Mouse (Mus musculus): ENCODE measurements around the gene Mob3a. TPM values are rescaled to one million over a fixed set of nuclear protein-coding genes. Genes with fewer than 3 reads are reported as not detected.

Mob3a gene
- polyA plus RNA-seq, 1 experiment from 2014 or later, result 52.7 TPM

DNA sequence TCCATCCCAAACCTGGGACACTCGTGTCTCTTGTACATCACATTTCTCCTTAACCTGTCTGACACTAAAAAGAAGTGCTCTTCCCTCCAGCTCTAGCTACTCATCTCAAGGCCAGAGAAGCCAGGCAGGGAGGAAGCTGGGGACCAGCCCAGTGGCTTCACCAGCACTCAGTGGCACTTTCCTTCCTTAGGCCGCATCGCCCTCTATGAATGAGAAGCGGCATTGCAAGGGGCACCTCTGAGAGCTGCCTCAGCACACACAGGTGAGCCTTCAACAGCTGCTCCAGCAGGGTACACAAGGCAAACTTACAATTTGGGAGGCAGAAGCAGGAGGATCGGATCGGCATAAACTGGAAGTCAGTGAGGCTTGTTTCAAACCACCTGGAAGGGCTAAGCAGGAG, 17.6 kb downstream of the Mob3a start:
- no peak overlapping the region for H3K4me2 ChIP-seq
- H3K9ac ChIP-seq (ENCODE audit: low read length), result no peak overlapping the region
- peaks cover 12% of the 10 kb centered on the region for H3K36me3 ChIP-seq (ENCODE audit: control insufficient read depth, insufficient read depth, low read length)
- H3K9me3 ChIP-seq (ENCODE audit: control insufficient read depth, low read length), result no peaks in the 10 kb centered on the region
- H3K4me3 ChIP-seq (ENCODE audit: low read depth, low read length), result no peak overlapping the region
- H3K27ac ChIP-seq (ENCODE audit: low read depth, low read length), result no peak overlapping the region
- ATAC-seq (ENCODE audit: low FRiP score), result no peak
- DNase-seq (ENCODE audit: low spot score, missing footprints), result no peak
- no peaks in the 10 kb centered on the region for H3K27me3 ChIP-seq (ENCODE audit: control insufficient read depth, insufficient read depth, low read length)
- peaks cover under 1% of the 10 kb centered on the region; the same call in 1 of the 2 replicates for H3K4me1 ChIP-seq (ENCODE audit: control insufficient read depth, insufficient read depth, low read length)
- WGBS, result 57% methylated on average over 6 of the region's 6 CpGs

- peaks cover 12% of the 10 kb centered on the region for H3K36me3 ChIP-seq (ENCODE audit: control insufficient read depth, insufficient read depth, low read length)
Observed at GRCm38 (mm10) chr10:80683647-80684046, 18.1 kb downstream of the Mob3a start.

GRCm38 (mm10) chr10:80682003-80682402, 19.8 kb downstream of the Mob3a start:
- H3K27me3 ChIP-seq (ENCODE audit: control insufficient read depth, insufficient read depth, low read length), result no peaks in the 10 kb centered on the region
- H3K27ac ChIP-seq (ENCODE audit: low read depth, low read length), result no peak overlapping the region
- 94% methylated on average over 6 of the region's 6 CpGs for WGBS
- H3K4me2 ChIP-seq, result no peak overlapping the region
- no peak for DNase-seq (ENCODE audit: low spot score, missing footprints)
- peaks cover 16% of the 10 kb centered on the region for H3K4me1 ChIP-seq (ENCODE audit: control insufficient read depth, insufficient read depth, low read length)
- H3K4me3 ChIP-seq (ENCODE audit: low read depth, low read length), result no peak overlapping the region
- no peak overlapping the region for H3K9ac ChIP-seq (ENCODE audit: low read length)
- ATAC-seq (ENCODE audit: low FRiP score), result no peak
- H3K9me3 ChIP-seq (ENCODE audit: control insufficient read depth, low read length), result no peaks in the 10 kb centered on the region
- peaks cover 12% of the 10 kb centered on the region for H3K36me3 ChIP-seq (ENCODE audit: control insufficient read depth, insufficient read depth, low read length)

More at GRCm38 (mm10) chr10:80683647-80684046, 18.1 kb downstream of the Mob3a start:
- no peaks in the 10 kb centered on the region for H3K27me3 ChIP-seq (ENCODE audit: control insufficient read depth, insufficient read depth, low read length)
- no peak overlapping the region for H3K4me2 ChIP-seq
- no peak for ATAC-seq (ENCODE audit: low FRiP score)
- peaks cover 5% of the 10 kb centered on the region for H3K4me1 ChIP-seq (ENCODE audit: control insufficient read depth, insufficient read depth, low read length)
- H3K4me3 ChIP-seq (ENCODE audit: low read depth, low read length), result no peak overlapping the region
- WGBS, result 100% methylated on average over 1 of the region's 1 CpGs
- no peaks in the 10 kb centered on the region for H3K9me3 ChIP-seq (ENCODE audit: control insufficient read depth, low read length)
- H3K27ac ChIP-seq (ENCODE audit: low read depth, low read length), result no peak overlapping the region
- H3K9ac ChIP-seq (ENCODE audit: low read length), result no peak overlapping the region
- no peak for DNase-seq (ENCODE audit: low spot score, missing footprints)

- Histone ChIP-seq H3K4me1 (ENCODE audit: control insufficient read depth, insufficient read depth, low read length) (peaks cover 18% of the 10 kb centered on the region), H3K9me3 (ENCODE audit: control insufficient read depth, low read length) (no peaks in the 10 kb centered on the region), H3K4me2 (no peak overlapping the region), H3K27me3 (ENCODE audit: control insufficient read depth, insufficient read depth, low read length) (no peaks in the 10 kb centered on the region), H3K27ac (ENCODE audit: low read depth, low read length) (no peak overlapping the region), H3K4me3 (ENCODE audit: low read depth, low read length) (no peak overlapping the region), H3K9ac (ENCODE audit: low read length) (no peak overlapping the region), H3K36me3 (ENCODE audit: control insufficient read depth, insufficient read depth, low read length) (no peaks in the 10 kb centered on the region; the same call in 1 of the 2 replicates)
- WGBS, result 87% methylated on average over 2 of the region's 2 CpGs
- ATAC-seq (ENCODE audit: low FRiP score), result no peak
- no peak for DNase-seq (ENCODE audit: low spot score, missing footprints)
Observed at GRCm38 (mm10) chr10:80680260-80680696, 21.5 kb downstream of the Mob3a start.

DNA sequence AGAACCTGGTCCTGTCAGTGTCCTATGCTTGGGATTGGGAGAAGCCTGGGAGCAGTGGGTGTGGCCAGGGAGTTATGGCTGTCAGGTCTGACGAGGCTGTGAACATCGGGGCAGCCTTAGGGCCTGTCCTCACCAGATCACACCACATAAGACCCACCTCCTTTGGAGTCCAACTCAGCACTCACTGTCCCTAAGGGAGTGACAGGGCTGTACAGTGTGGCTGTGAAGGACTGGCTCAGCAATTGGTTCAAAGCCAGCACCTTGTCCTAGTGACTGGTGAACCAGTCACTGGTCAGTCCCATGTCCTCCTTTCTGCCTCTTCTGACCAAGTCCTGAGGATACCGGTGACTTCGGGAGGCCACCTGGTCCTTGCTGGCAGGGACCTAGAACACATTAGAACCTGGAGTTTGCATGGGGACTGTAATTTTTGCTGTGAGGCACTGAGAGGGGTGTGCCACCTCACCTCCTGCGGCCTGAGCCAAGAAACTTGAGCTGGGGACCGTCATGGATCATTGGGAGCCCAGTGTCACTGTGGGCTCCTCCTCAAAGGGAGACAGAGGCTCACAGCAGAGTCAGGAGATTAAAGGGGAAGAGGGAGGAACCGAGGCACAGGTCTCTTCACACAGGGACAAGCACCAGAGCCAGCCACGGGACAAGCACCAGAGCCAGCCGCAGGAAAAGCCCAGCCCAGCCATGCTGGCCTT, 22.1 kb downstream of the Mob3a start:
- no peaks in the 10 kb centered on the region for H3K27me3 ChIP-seq (ENCODE audit: control insufficient read depth, insufficient read depth, low read length)
- no peak for ATAC-seq (ENCODE audit: low FRiP score)
- H3K4me2 ChIP-seq, result no peak overlapping the region
- H3K36me3 ChIP-seq (ENCODE audit: control insufficient read depth, insufficient read depth, low read length), result no peaks in the 10 kb centered on the region
- DNase-seq (ENCODE audit: low spot score, missing footprints), result no peak
- H3K4me3 ChIP-seq (ENCODE audit: low read depth, low read length), result no peak overlapping the region
- H3K9me3 ChIP-seq (ENCODE audit: control insufficient read depth, low read length), result no peaks in the 10 kb centered on the region
- WGBS, result 59% methylated on average over 9 of the region's 9 CpGs
- no peak overlapping the region; the same call in 1 of the 2 replicates for H3K27ac ChIP-seq (ENCODE audit: low read depth, low read length)
- H3K4me1 ChIP-seq (ENCODE audit: control insufficient read depth, insufficient read depth, low read length), result peaks cover 23% of the 10 kb centered on the region
- peak overlapping the region; percentile 20; the same call in 1 of the 2 replicates for H3K9ac ChIP-seq (ENCODE audit: low read length)

GRCm38 (mm10) chr10:80678601-80679377, 23.0 kb downstream of the Mob3a start:
- ATAC-seq (ENCODE audit: low FRiP score), result no peak
- Histone ChIP-seq H3K9me3 (ENCODE audit: control insufficient read depth, low read length) (no peaks in the 10 kb centered on the region), H3K27ac (ENCODE audit: low read depth, low read length) (no peak overlapping the region; the same call in 1 of the 2 replicates), H3K4me2 (no peak overlapping the region), H3K9ac (ENCODE audit: low read length) (peak overlapping the region; percentile 20), H3K4me1 (ENCODE audit: control insufficient read depth, insufficient read depth, low read length) (peaks cover 32% of the 10 kb centered on the region), H3K27me3 (ENCODE audit: control insufficient read depth, insufficient read depth, low read length) (no peaks in the 10 kb centered on the region), H3K4me3 (ENCODE audit: low read depth, low read length) (no peak overlapping the region), H3K36me3 (ENCODE audit: control insufficient read depth, insufficient read depth, low read length) (no peaks in the 10 kb centered on the region)
- 51% methylated on average over 10 of the region's 10 CpGs for WGBS
- DNase-seq (ENCODE audit: low spot score, missing footprints), result no peak

DNA sequence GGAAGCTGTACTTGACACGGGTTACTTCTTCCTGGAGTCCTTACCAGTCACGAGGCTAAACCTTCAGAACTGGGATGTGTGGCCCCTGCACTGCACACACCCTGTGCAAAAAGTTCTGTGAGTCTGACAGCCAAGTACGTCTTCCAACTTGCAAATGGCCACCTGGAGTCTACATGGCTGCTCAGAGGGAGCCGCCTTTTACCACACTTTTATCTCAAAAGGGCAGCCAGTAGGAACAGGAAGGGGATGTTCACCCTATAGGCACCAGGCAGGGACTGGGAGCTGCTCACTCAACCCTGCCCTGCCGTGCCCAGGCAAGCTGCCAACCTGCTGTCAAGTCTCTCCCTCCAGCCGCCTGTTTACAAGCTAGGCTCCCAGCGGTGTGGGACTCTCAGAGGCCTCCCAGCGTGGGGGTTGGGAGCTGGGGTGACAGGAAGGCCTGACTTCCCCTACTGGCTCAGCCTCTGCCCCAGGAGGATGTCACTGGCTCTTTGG, 23.8 kb downstream of the Mob3a start, which contains the start of gene Mknk2:
Mknk2 (minus strand) TSS at position 171 of the 495 bp plus-strand sequence.
- DNase-seq (ENCODE audit: low spot score, missing footprints) (no peak), ATAC-seq (ENCODE audit: low FRiP score) (no peak)
- Histone ChIP-seq H3K9me3 (ENCODE audit: control insufficient read depth, low read length) (no peaks in the 10 kb centered on the region), H3K27ac (ENCODE audit: low read depth, low read length) (peak within 1 kb of the TSS; percentile 90), H3K4me2 (peak within 1 kb of the TSS; percentile 92), H3K9ac (ENCODE audit: low read length) (peak within 1 kb of the TSS; percentile 77), H3K4me3 (ENCODE audit: low read depth, low read length) (peak within 1 kb of the TSS; percentile 98), H3K4me1 (ENCODE audit: control insufficient read depth, insufficient read depth, low read length) (peaks cover 37% of the 10 kb centered on the region), H3K36me3 (ENCODE audit: control insufficient read depth, insufficient read depth, low read length) (no peaks in the 10 kb centered on the region), H3K27me3 (ENCODE audit: control insufficient read depth, insufficient read depth, low read length) (no peaks in the 10 kb centered on the region)
- 37% methylated on average over 8 of the region's 8 CpGs for WGBS

DNA sequence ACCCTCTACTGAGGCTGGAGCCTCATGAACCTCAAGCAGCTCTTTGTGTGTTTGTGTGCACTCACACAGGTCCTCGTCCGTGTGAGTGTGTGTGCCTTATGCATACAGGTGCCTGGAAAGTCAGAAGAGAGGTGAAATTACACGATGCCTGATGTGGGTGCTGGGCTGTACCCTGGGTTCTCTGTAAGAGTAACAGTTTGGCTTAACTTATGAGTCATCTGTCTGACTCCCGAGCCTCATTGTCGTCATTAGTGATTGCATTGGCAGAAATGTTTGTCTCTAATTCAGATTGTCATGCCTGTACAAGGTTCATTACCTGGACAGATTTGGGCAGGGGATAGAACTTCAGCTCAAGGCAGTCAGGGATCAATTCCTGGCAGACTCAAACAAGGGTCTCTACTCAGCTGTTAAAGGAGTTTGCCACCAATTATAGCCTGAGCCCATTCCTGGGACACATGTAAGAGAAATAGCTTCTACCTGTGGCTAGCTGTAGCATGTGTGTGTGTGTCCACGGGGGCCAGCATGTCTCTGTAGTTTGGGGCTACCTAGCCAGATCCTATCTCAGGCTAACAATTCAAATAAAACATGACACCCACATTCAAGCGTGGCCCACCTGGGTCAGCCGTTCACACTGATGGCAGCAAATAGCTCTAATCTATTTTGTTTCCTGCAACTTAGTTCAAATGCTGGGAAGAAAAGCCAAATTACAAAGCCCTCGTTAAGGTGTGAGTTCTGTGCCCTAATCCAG, 24.5 kb downstream of the Mob3a start:
- Histone ChIP-seq H3K4me2 (peak overlapping the region; percentile 92), H3K27ac (ENCODE audit: low read depth, low read length) (peak overlapping the region; percentile 90), H3K4me1 (ENCODE audit: control insufficient read depth, insufficient read depth, low read length) (peaks cover 37% of the 10 kb centered on the region), H3K27me3 (ENCODE audit: control insufficient read depth, insufficient read depth, low read length) (no peaks in the 10 kb centered on the region), H3K9me3 (ENCODE audit: control insufficient read depth, low read length) (no peaks in the 10 kb centered on the region), H3K4me3 (ENCODE audit: low read depth, low read length) (peak overlapping the region; percentile 98), H3K36me3 (ENCODE audit: control insufficient read depth, insufficient read depth, low read length) (no peaks in the 10 kb centered on the region), H3K9ac (ENCODE audit: low read length) (peak overlapping the region; percentile 77)
- ATAC-seq (ENCODE audit: low FRiP score), result 0 out of 2 replicates have a peak, but pooled peaks have one; percentile 5
- DNase-seq (ENCODE audit: low spot score, missing footprints), result no peak
- 46% methylated on average over 9 of the region's 9 CpGs for whole genome bisulfite sequencing

All from midbrain, embryonic 11.5 days (tissue).